Mouse (Mus musculus): ENCODE data around the gene Fst. TPM values are rescaled to one million over a fixed set of nuclear protein-coding genes. Genes with fewer than 3 reads are reported as not detected.

Gene Fst
- not detected in 2 replicates for polyA plus RNA-seq (2012)

- peak within 1 kb of the TSS; percentile 44 for H3K4me3 ChIP-seq (replicated peaks)
- no peaks in the 10 kb centered on the region; the same call in 1 of the 2 replicates for H3K36me3 ChIP-seq (ENCODE audit: control insufficient read depth)
- no peaks in the 10 kb centered on the region; the same call in 1 of the 2 replicates for H3K9me3 ChIP-seq (ENCODE audit: control insufficient read depth, low read length)
- no peak for TF ChIP-seq TAL1 (IDR thresholded peaks at IDR 0.05; ENCODE audit: low read length)
- TF ChIP-seq GATA1 (IDR thresholded peaks at IDR 0.05; ENCODE audit: low read length), result no peak
- peaks cover 82% of the 10 kb centered on the region for H3K27me3 ChIP-seq (ENCODE audit: control insufficient read depth)
- H3K4me1 ChIP-seq (ENCODE audit: control insufficient read depth), result no peaks in the 10 kb centered on the region
Measured at GRCm38 (mm10) chr13:114458886-114459700, at the start of gene Fst. TSS of gene Fst (minus strand) at chr13:114458951.

- Histone ChIP-seq H3K4me1 (ENCODE audit: control insufficient read depth) (no peaks in the 10 kb centered on the region), H3K4me3 (replicated peaks) (no peak overlapping the region), H3K9me3 (ENCODE audit: control insufficient read depth, low read length) (no peaks in the 10 kb centered on the region), H3K36me3 (ENCODE audit: control insufficient read depth) (no peaks in the 10 kb centered on the region), H3K27me3 (ENCODE audit: control insufficient read depth) (no peaks in the 10 kb centered on the region)
- TF ChIP-seq GATA1 (IDR thresholded peaks at IDR 0.05; ENCODE audit: low read length) (no peak), TAL1 (IDR thresholded peaks at IDR 0.05; ENCODE audit: low read length) (no peak)
Measured at GRCm38 (mm10) chr13:114493826-114494225, 35.1 kb upstream of the Fst start.

GRCm38 (mm10) chr13:114488178-114488577 is 29.4 kb upstream of the Fst start:
- Histone ChIP-seq H3K36me3 (ENCODE audit: control insufficient read depth) (no peaks in the 10 kb centered on the region), H3K27me3 (ENCODE audit: control insufficient read depth) (no peaks in the 10 kb centered on the region), H3K4me1 (ENCODE audit: control insufficient read depth) (no peaks in the 10 kb centered on the region), H3K4me3 (replicated peaks) (no peak overlapping the region), H3K9me3 (ENCODE audit: control insufficient read depth, low read length) (no peaks in the 10 kb centered on the region)
- TF ChIP-seq TAL1 (IDR thresholded peaks at IDR 0.05; ENCODE audit: low read length) (no peak), GATA1 (IDR thresholded peaks at IDR 0.05; ENCODE audit: low read length) (no peak)

- Histone ChIP-seq H3K4me3 (replicated peaks) (no peak overlapping the region), H3K27me3 (ENCODE audit: control insufficient read depth) (no peaks in the 10 kb centered on the region), H3K4me1 (ENCODE audit: control insufficient read depth) (no peaks in the 10 kb centered on the region), H3K9me3 (ENCODE audit: control insufficient read depth, low read length) (no peaks in the 10 kb centered on the region), H3K36me3 (ENCODE audit: control insufficient read depth) (no peaks in the 10 kb centered on the region)
- TF ChIP-seq GATA1 (IDR thresholded peaks at IDR 0.05; ENCODE audit: low read length), result no peak
- TF ChIP-seq TAL1 (IDR thresholded peaks at IDR 0.05; ENCODE audit: low read length), result no peak
Measured at GRCm38 (mm10) chr13:114478329-114478728, 19.6 kb upstream of the Fst start.

GRCm38 (mm10) chr13:114469945-114470344 is 11.2 kb upstream of the Fst start:
- no peaks in the 10 kb centered on the region for H3K27me3 ChIP-seq (ENCODE audit: control insufficient read depth)
- peaks cover 5% of the 10 kb centered on the region for H3K9me3 ChIP-seq (ENCODE audit: control insufficient read depth, low read length)
- TF ChIP-seq GATA1 (IDR thresholded peaks at IDR 0.05; ENCODE audit: low read length), result no peak
- no peak for TF ChIP-seq TAL1 (IDR thresholded peaks at IDR 0.05; ENCODE audit: low read length)
- H3K36me3 ChIP-seq (ENCODE audit: control insufficient read depth), result no peaks in the 10 kb centered on the region
- H3K4me3 ChIP-seq (replicated peaks), result no peak overlapping the region
- no peaks in the 10 kb centered on the region for H3K4me1 ChIP-seq (ENCODE audit: control insufficient read depth)

GRCm38 (mm10) chr13:114466269-114466919 is 7.6 kb upstream of the Fst start:
- no peaks in the 10 kb centered on the region for H3K36me3 ChIP-seq (ENCODE audit: control insufficient read depth)
- H3K9me3 ChIP-seq (ENCODE audit: control insufficient read depth, low read length), result peaks cover 2% of the 10 kb centered on the region; the same call in 1 of the 2 replicates
- H3K27me3 ChIP-seq (ENCODE audit: control insufficient read depth), result peaks cover 12% of the 10 kb centered on the region
- no peaks in the 10 kb centered on the region for H3K4me1 ChIP-seq (ENCODE audit: control insufficient read depth)
- no peak for TF ChIP-seq TAL1 (IDR thresholded peaks at IDR 0.05; ENCODE audit: low read length)
- no peak overlapping the region for H3K4me3 ChIP-seq (replicated peaks)

GRCm38 (mm10) chr13:114465387-114465786 is 6.6 kb upstream of the Fst start:
- Histone ChIP-seq H3K9me3 (ENCODE audit: control insufficient read depth, low read length) (no peaks in the 10 kb centered on the region), H3K4me3 (replicated peaks) (no peak overlapping the region), H3K36me3 (ENCODE audit: control insufficient read depth) (no peaks in the 10 kb centered on the region), H3K27me3 (ENCODE audit: control insufficient read depth) (peaks cover 22% of the 10 kb centered on the region), H3K4me1 (ENCODE audit: control insufficient read depth) (no peaks in the 10 kb centered on the region)
- TF ChIP-seq GATA1 (IDR thresholded peaks at IDR 0.05; ENCODE audit: low read length), result no peak
- TF ChIP-seq TAL1 (IDR thresholded peaks at IDR 0.05; ENCODE audit: low read length), result no peak

GRCm38 (mm10) chr13:114464824-114465223 is 6.1 kb upstream of the Fst start:
- H3K4me1 ChIP-seq (ENCODE audit: control insufficient read depth), result no peaks in the 10 kb centered on the region
- peaks cover 28% of the 10 kb centered on the region for H3K27me3 ChIP-seq (ENCODE audit: control insufficient read depth)
- no peaks in the 10 kb centered on the region for H3K36me3 ChIP-seq (ENCODE audit: control insufficient read depth)
- no peaks in the 10 kb centered on the region for H3K9me3 ChIP-seq (ENCODE audit: control insufficient read depth, low read length)
- H3K4me3 ChIP-seq (replicated peaks), result no peak overlapping the region
- no peak for TF ChIP-seq GATA1 (IDR thresholded peaks at IDR 0.05; ENCODE audit: low read length)
- no peak for TF ChIP-seq TAL1 (IDR thresholded peaks at IDR 0.05; ENCODE audit: low read length)
